Mouse (Mus musculus) stomach, embryonic 14.5 days (tissue): ENCODE measurements around the gene Tcirg1. TPM values are rescaled to one million over a fixed set of nuclear protein-coding genes. Genes with fewer than 3 reads are reported as not detected.

Experiments
- ATAC-seq: fragments of 200-750 bp; cut with Nextera tagmentation; 2 replicates; pipeline ENCODE4 v1.8.0; 2017; ENCODE audit warnings: low read depth, moderate TSS enrichment; ENCODE audit not compliant: insufficient number of reproducible peaks, insufficient read depth, low FRiP score
- H3K27ac ChIP-seq: fragments of 300-500 bp; sonication (generic); 2 replicates; pipeline ENCODE4 v1.5.1; 2014; ENCODE audit warnings: mild to moderate bottlenecking, low read length, moderate library complexity, mixed read lengths
- H3K27me3 ChIP-seq: fragments of 300-500 bp; sonication (generic); 2 replicates; pipeline ENCODE4 v1.6.1; 2014; ENCODE audit warnings: low read length, control low read depth, mixed read lengths; ENCODE audit not compliant: control insufficient read depth, insufficient read depth
- H3K36me3 ChIP-seq: fragments of 300-500 bp; sonication (generic); 2 replicates; pipeline ENCODE4 v1.6.1; 2014; ENCODE audit warnings: mild to moderate bottlenecking, control low read depth, low read length, moderate library complexity, mixed read lengths; ENCODE audit not compliant: control insufficient read depth, insufficient read depth
- H3K4me1 ChIP-seq: fragments of 300-500 bp; sonication (generic); 2 replicates; pipeline ENCODE4 v1.6.1; 2014; ENCODE audit warnings: low read length, control low read depth, mixed read lengths; ENCODE audit not compliant: control insufficient read depth, insufficient read depth
- H3K4me2 ChIP-seq: fragments of 300-500 bp; sonication (generic); replicated peaks from 2 replicates; pipeline ENCODE4 v1.6.1; 2014; ENCODE audit warnings: low read depth, low read length, control low read depth
- H3K4me3 ChIP-seq: fragments of 300-500 bp; sonication (generic); 2 replicates; pipeline ENCODE4 v1.5.1; 2014; ENCODE audit warnings: low read depth, low read length, control low read depth
- H3K9ac ChIP-seq: fragments of 300-500 bp; sonication (generic); replicated peaks from 2 replicates; pipeline ENCODE4 v1.6.1; 2014; ENCODE audit warnings: low read depth, mild to moderate bottlenecking, control low read depth, low read length, moderate library complexity, mixed read lengths
- H3K9me3 ChIP-seq: fragments of 300-500 bp; sonication (generic); 2 replicates; pipeline ENCODE4 v1.6.1; 2016; ENCODE audit warnings: low read depth, low read length, control low read depth; ENCODE audit not compliant: control insufficient read depth
- WGBS: fragments of 180-500 bp; shearing (Covaris S2); extraction: QIAGEN DNeasy Blood & Tissue Kit; methylation state at CpG from one replicate; pipeline ENCODE4 v1.1.7; 2014; 5-methylcytosine and 5-hydroxymethylcytosine counted together
- polyA plus RNA-seq: library from polyadenylated mRNA; unstranded; fragments of >200 nt; fragmentation: Nextera tagmentation; extraction: Ambion mirVana; gene quantifications from 2 replicates; pipeline ENCODE4 v1.2.1, GENCODE M21; 2014

Tcirg1 gene
- polyA plus RNA-seq, 1 experiment from 2014 or later: 28.4 TPM

- WGBS: 89% methylated on average over 7 of the region's 7 CpGs
- H3K4me2 ChIP-seq: no peak overlapping the region
- H3K27me3 ChIP-seq: no peaks in the 10 kb centered on the region
- H3K27ac ChIP-seq: no peak overlapping the region
- peaks cover 50% of the 10 kb centered on the region for H3K36me3 ChIP-seq
- H3K9me3 ChIP-seq: no peaks in the 10 kb centered on the region
- H3K4me1 ChIP-seq: no peaks in the 10 kb centered on the region
- H3K4me3 ChIP-seq: no peak overlapping the region
- no peak for ATAC-seq
- H3K9ac ChIP-seq: no peak overlapping the region
These were observed 8.0 kb downstream of the Tcirg1 start for GRCm38 (mm10) chr19:3898952-3899351.

- Histone ChIP-seq H3K9ac (no peak overlapping the region), H3K4me3 (no peak overlapping the region), H3K9me3 (no peaks in the 10 kb centered on the region), H3K4me1 (no peaks in the 10 kb centered on the region), H3K4me2 (no peak overlapping the region), H3K27me3 (no peaks in the 10 kb centered on the region), H3K27ac (no peak overlapping the region), H3K36me3 (peaks cover 54% of the 10 kb centered on the region)
- WGBS: 95% methylated on average over 5 of the region's 5 CpGs
- no peak for ATAC-seq
These were observed 9.4 kb downstream of the Tcirg1 start for GRCm38 (mm10) chr19:3897557-3897956.

- no peak overlapping the region for H3K27ac ChIP-seq
These were observed 10.7 kb downstream of the Tcirg1 start for GRCm38 (mm10) chr19:3896208-3896607.

GRCm38 (mm10) chr19:3895171-3895631 is 11.7 kb downstream of the Tcirg1 start:
- WGBS: 24% methylated on average over 3 of the region's 3 CpGs
- Histone ChIP-seq H3K4me2 (no peak overlapping the region), H3K9ac (no peak overlapping the region), H3K27me3 (no peaks in the 10 kb centered on the region), H3K36me3 (peaks cover 67% of the 10 kb centered on the region), H3K9me3 (no peaks in the 10 kb centered on the region), H3K4me1 (no peaks in the 10 kb centered on the region), H3K27ac (no peak overlapping the region), H3K4me3 (no peak overlapping the region)
- 0 out of 2 replicates have a peak, but pooled peaks have one; percentile 56 for ATAC-seq

More at GRCm38 (mm10) chr19:3896208-3896607, 10.7 kb downstream of the Tcirg1 start:
- H3K4me3 ChIP-seq: no peak overlapping the region
- 89% methylated on average over 10 of the region's 10 CpGs for WGBS
- H3K9ac ChIP-seq: no peak overlapping the region
- no peak overlapping the region for H3K4me2 ChIP-seq
- H3K36me3 ChIP-seq: peaks cover 57% of the 10 kb centered on the region
- no peaks in the 10 kb centered on the region for H3K9me3 ChIP-seq
- H3K27me3 ChIP-seq: no peaks in the 10 kb centered on the region
- ATAC-seq: no peak
- H3K4me1 ChIP-seq: no peaks in the 10 kb centered on the region

DNA sequence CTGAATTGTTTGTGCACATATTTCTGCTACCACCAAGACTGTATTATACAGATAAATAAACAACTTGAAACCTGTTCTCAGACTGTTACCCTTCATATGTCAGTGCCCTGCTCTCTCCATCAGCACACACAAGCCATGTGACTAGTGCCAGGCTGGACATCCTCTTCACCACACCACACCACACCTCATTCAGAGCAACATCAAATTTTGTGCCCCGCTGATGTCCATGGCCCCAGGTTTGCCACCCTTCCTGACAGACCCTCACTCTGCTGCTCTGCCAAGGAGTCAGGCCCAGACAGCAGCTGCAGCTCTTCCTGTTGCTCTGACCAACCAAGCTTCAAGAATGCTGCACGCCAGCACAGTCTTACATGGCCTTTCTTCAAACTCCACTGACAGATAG is 12.6 kb downstream of the Tcirg1 start:
- Histone ChIP-seq H3K4me1 (no peaks in the 10 kb centered on the region), H3K4me2 (no peak overlapping the region), H3K27me3 (no peaks in the 10 kb centered on the region), H3K9me3 (no peaks in the 10 kb centered on the region), H3K9ac (no peak overlapping the region), H3K27ac (no peak overlapping the region), H3K4me3 (no peak overlapping the region), H3K36me3 (peaks cover 72% of the 10 kb centered on the region)
- no peak for ATAC-seq
- 87% methylated on average over 2 of the region's 2 CpGs for WGBS

GRCm38 (mm10) chr19:3893545-3894116 is 13.3 kb downstream of the Tcirg1 start:
- WGBS: 83% methylated on average over 4 of the region's 4 CpGs
- H3K4me1 ChIP-seq: no peaks in the 10 kb centered on the region
- no peak overlapping the region for H3K4me3 ChIP-seq
- no peak overlapping the region for H3K4me2 ChIP-seq
- H3K27me3 ChIP-seq: no peaks in the 10 kb centered on the region
- ATAC-seq: no peak
- no peak overlapping the region for H3K9ac ChIP-seq
- H3K27ac ChIP-seq: no peak overlapping the region
- H3K36me3 ChIP-seq: peaks cover 72% of the 10 kb centered on the region
- no peaks in the 10 kb centered on the region for H3K9me3 ChIP-seq

DNA sequence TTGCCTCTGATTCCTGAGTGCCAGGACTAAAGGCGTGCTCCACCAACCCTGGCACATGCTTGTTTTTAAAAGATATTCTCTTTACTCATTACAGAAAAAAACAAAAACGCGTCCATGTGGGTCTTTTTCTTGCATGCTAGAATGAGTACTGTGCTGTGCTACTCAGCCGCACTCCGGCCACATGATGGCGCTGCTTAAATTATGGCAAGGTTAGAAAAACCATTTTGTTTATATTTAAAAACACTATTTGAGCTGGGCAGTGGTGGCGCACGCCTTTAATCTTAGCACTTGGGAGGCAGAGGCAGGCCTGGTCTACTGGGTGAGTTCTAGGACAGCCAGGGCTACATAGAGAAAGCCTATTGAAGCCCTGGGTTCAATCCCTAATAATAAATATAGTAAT is 16.8 kb downstream of the Tcirg1 start:
- Histone ChIP-seq H3K9ac (no peak overlapping the region), H3K9me3 (no peaks in the 10 kb centered on the region), H3K27ac (no peak overlapping the region), H3K4me1 (no peaks in the 10 kb centered on the region), H3K36me3 (peaks cover 64% of the 10 kb centered on the region), H3K4me2 (no peak overlapping the region), H3K27me3 (no peaks in the 10 kb centered on the region), H3K4me3 (no peak overlapping the region)
- no peak for ATAC-seq
- 78% methylated on average over 8 of the region's 8 CpGs for WGBS

DNA sequence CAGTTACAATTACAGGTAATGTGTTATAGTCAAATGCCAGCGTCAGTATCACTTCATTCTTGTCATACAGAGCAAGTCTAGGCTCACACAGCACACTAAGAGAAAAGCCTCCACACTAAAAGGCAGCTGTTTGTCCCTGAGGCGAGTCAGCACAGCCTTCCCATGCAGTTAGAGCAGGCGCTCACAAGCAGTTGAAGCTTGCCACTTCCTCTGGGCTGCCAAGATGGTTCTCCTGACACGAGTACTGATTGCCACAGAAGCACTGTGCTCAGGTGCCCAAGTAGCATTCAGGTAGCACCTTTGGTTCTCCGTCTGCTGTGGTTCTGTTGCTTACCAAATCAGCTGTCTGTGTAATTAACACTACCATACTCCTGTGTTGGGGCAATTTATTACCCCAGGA is 17.8 kb downstream of the Tcirg1 start:
- Histone ChIP-seq H3K4me3 (no peak overlapping the region), H3K9me3 (no peaks in the 10 kb centered on the region), H3K9ac (no peak overlapping the region), H3K27ac (no peak overlapping the region), H3K36me3 (peaks cover 59% of the 10 kb centered on the region), H3K27me3 (no peaks in the 10 kb centered on the region), H3K4me1 (no peaks in the 10 kb centered on the region), H3K4me2 (no peak overlapping the region)
- WGBS: 89% methylated on average over 5 of the region's 5 CpGs
- no peak for ATAC-seq
